Mouse (Mus musculus): ENCODE results near the gene Akap13.

Gene Akap13

DNA sequence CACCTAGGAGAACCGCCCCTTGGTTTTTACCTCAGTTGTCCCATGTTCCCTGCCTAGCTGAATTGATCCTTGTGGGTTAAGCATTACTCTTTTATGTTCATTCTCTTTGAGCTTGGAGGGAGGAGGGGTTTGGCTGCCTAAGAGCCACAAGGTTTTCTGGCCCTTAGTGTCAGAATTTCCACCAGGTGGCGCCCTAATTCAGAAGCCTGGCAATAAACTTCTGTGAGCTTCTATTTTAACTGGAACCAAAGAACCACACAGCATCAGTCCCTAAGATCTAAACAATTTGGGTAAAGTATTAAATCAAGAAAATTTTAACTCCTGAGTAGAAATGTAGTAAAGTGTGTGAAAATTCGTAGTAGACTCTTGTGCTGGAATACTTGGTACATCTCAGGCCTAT is 184.2 kb downstream of the Akap13 start:
- DNase-seq (ENCODE audit: low spot score), result peak; percentile 87

DNA sequence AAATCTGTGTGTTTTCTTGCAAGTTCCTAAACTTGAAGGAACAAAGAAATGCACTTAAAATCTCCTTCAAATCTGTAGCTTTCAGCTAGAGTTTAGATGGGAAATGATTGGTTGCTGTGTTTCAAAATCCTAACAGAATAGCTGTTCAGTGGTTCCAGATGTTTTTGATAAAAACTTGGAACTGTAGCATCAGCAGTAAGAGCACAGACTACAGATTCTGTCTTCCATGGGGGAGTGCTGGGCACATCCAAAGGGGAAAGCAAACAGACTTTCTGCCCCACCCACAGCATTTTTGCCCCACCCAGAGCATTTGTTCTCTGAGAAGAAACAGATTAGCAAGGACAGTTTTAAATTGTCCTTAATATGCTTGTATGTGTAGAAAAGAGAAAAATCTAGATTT is 184.7 kb downstream of the Akap13 start:
- DNase-seq (ENCODE audit: low spot score), result no peak

GRCm38 (mm10) chr7:75640671-75641070 is 185.3 kb downstream of the Akap13 start:
- peak; percentile 51 for DNase-seq (ENCODE audit: low spot score)

- DNase-seq (ENCODE audit: low spot score), result no peak
Measured at GRCm38 (mm10) chr7:75641415-75642177, 186.3 kb downstream of the Akap13 start.

DNA sequence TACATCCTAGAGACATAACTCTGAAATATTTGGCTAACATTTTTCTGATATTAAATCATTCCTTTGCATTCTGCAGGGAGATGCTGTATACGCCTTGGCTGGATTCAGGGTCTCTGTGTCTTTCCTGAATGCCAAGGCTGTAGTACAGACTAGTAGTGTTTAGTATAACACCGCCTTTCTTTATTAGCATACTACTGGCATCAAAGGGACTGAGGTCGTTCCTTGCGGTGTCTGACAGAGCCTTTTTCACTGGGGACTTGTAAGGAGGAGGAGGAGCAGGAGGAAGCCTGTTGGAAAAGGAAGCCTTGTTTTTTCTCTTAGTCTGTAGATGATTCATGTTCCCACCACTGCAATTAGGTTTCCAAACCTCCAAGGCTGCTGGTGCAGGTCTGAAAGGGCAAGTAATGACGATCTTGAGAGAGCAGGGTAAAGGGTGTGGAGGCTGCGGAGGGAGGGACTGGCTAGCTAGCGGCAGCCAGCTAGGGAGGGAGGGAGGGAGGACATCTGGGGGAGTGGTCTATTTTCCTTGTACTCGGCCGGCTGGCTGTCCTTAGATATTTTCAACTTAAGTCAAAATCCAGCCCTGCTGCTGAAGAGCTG is 186.9 kb downstream of the Akap13 start:
- peak; percentile 84 for DNase-seq (ENCODE audit: low spot score)

DNA sequence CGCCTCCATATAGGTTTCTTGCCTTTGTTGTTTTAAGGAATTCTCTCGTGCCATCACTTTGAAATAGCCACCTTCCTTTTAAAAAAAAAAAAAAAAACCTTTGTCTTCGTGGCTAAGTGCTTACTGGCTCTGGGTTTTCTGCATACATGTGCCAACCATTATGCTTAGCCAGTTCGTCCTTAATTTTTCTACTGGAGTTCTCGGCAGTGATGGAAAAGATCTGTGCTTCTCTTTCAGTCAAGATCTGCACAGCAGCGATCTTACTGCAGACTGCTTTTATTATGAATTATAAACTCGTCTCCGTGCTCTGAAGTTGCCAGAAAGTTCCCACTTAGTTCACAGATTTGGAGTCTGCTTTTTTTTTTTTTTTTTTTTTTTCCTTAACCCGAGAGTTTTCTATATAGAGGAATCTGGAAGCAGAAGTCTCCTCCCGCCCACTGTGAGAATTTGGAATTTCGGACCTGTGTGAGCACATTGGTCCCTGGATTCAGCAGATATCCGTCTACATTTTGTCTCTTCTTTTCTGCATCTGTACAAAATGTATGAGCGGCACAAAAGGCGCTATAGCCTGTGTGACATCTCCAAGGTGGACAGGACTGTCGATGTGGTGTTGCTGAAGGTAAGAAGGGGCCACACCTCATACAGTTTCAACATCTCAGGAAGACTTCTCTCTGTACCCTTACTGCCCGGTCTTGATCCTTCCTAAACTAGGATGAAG is 187.7 kb downstream of the Akap13 start:
- DNase-seq (ENCODE audit: low spot score), result no peak

DNA sequence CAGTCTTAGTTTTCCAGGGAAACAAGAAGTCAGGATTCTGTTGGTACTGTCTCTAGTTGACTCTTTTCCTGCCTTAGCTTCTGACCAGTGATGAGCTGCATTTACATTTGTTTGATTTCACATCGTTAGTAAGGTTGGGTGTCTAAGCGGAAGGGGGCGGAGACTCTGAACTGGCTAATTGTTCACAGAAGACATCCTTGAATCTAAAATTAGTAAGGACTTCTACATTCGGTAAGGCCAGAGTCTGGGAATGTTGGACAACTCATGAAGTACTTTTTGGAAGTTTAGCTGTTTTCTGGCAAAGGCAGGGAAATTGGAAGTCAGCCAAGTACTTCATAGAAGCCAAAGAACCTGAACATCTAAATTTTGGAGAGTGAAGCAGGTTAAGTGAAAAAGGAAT is 188.7 kb downstream of the Akap13 start:
- no peak for DNase-seq (ENCODE audit: low spot score)

GRCm38 (mm10) chr7:75644585-75644984 is 189.3 kb downstream of the Akap13 start:
- DNase-seq (ENCODE audit: low spot score), result no peak

GRCm38 (mm10) chr7:75645156-75645933 is 190.0 kb downstream of the Akap13 start:
- DNase-seq (ENCODE audit: low spot score), result no peak

DNA sequence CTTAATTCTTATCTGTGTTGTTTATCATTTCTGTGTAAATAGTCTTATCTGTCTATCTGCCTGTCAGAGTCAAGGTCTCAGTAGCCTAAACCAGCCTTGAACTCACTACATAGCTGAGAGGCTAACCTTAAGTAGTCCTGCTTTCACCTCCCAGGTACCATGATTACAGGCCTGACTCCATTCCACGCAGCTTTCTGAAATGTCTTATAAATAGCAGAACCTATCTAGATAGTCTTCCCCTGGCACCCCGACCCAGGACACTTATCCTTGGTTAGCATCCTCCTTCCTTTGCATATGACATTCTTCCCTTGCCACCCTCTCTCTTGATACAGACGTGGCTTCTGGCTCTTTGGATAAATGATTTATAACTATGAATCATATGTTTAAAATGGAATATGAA is 192.7 kb downstream of the Akap13 start:
- no peak for DNase-seq (ENCODE audit: low spot score)

DNA sequence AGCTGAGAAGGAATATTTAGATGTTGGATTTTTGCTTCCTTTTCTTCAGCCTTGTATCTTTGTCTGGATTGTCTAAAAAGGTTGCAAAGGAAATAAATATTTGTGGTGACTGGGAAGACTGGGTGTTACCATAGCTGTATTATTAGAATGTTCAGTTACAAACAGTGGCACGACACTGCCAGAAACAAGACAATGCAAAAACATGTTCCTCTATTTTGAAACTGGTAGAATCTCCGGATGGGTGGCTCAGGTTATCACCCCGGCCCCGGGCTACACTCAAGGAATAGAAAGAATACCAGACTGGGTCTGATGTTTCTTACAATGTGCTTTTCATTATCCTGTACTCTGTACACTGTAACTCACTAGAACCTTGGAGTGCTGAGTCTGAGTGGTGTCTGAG is 193.6 kb downstream of the Akap13 start:
- DNase-seq (ENCODE audit: low spot score), result no peak

- DNase-seq (ENCODE audit: low spot score), result no peak
Measured at GRCm38 (mm10) chr7:75649966-75650365, 194.6 kb downstream of the Akap13 start.

- no peak for DNase-seq (ENCODE audit: low spot score)
Measured at GRCm38 (mm10) chr7:75653684-75654317, 198.5 kb downstream of the Akap13 start.

DNA sequence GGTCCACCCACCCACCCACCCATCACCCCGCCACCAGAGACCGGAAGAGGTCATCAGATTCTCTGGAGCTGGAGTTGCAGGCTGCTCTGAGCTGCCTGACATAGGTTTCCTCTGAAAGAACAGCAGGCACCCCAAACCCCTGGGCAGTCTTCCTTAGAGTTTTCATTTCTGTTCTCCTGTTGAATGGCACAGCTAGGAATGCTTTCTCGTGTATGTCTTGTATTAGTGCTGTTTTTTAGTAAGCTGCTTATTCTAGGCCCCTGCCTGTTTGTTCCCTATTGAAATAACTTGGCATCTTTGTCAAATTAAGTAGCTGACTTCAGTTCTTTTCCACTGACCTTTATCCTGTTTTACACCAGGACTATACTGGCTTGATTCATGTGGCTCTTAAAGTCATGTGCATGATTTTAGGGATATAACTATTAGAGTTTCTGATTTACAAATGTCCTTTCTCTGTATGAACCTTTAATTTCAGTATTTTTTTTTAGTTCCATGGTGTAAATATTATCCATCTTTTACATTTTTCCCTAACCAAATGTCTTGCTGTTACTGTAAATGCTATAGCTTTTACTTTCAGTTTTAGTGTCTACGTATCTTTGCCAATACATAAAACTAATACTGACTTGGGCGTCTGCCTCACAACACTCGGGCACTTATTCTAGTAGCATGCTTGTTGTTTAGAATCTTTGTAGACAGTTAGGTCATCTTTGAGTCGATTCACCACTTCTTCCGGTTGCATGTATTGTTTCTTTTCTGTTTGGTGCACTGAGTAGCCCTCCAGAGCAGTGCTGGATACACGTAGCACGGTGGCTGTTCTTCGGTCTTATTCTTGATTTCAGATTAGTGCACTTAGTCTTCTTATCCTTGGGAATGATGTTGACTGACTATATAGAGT is 200.1 kb downstream of the Akap13 start:
- DNase-seq (ENCODE audit: low spot score), result no peak

GRCm38 (mm10) chr7:75656297-75656852 is 201.0 kb downstream of the Akap13 start:
- no peak for DNase-seq (ENCODE audit: low spot score)

DNA sequence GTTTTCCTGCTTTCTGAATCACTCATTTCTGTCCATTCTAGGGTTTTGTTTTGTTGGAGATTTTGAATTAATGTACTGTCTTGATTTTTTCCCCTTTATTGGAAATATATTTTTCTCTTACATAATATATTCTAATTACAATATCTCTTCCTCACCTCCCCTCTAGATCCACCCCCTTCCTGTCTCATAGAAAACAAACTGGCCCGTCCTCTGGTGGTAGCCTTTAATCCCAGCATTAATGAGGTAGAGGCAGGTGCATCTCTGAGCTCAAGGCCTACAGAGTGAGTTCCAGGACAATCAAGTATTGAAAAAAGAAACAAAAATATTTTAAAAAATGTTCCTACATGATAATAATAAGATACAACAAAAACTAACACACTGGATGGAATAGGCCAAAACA is 201.6 kb downstream of the Akap13 start:
- DNase-seq (ENCODE audit: low spot score), result no peak

DNA sequence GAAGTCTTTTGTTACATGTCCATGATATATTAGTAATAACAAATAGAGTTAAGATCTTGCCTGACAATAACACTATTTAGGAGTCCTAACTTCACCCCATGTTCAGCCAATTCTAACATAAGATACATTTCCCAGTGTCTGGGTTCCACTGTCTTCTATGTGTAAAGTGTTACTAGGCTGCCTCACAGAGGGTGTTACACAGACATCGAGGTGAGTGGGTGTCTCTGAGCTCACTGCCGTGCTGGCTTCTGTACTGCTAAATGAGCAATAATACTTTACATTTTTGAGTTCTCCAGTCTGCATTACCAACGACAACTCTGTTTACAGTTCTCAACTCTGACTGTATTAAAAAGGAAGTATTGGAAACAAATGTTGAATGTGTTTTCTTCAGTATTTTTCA is 209.1 kb downstream of the Akap13 start:
- DNase-seq (ENCODE audit: low spot score), result no peak

DNA sequence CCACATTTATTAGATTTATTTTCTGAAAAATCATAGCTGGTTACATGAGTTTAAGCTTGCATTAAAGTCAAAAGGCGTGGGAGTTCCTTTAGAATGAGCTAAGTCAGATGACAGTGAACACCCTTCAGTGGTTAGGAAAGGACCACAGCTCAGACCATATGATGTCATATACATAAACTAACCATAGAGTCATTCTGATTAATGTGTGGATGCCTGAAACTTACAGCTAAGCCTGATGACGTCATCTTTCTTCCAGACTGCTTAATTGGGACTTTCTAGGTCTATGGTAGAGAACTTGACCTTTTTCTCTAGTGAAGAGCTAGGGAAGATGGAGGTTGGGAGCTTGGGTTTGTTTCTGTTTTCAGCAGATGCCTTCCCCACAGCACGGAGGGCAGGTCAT is 211.6 kb downstream of the Akap13 start:
- no peak for DNase-seq (ENCODE audit: low spot score)

DNA sequence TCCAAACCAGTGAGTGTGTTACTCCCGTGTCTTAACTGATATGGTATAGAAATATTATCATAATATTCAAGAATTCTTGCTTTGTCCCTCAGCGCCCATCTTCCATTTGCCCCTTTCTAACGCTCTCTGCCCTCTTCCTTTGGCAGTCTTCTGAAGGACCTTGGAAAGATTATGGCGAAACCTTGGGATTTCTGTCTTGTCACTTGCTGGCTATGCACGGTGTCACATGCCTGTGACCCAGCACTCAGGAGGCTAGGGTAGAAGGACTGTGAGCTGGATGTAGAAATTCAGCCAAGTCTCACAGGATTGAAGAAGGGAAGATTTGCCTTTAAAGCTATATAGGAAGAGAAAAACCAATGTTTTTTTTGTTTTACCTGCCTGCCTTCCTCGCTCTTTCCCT is 212.2 kb downstream of the Akap13 start:
- no peak for DNase-seq (ENCODE audit: low spot score)

- DNase-seq (ENCODE audit: low spot score), result peak; percentile 31
Measured at GRCm38 (mm10) chr7:75668396-75668795, 213.1 kb downstream of the Akap13 start.

- no peak for DNase-seq (ENCODE audit: low spot score)
Measured at GRCm38 (mm10) chr7:75669416-75669815, 214.1 kb downstream of the Akap13 start.

All from embryo, embryonic 10.5 days (tissue).